Mouse (Mus musculus): Measurements from ENCODE around the gene Hps5. TPM values are rescaled to one million over a fixed set of nuclear protein-coding genes. Genes with fewer than 3 reads are reported as not detected.
A peak's percentile ranks its signal among the peaks of the same experiment; 100 is the strongest.

Gene Hps5
- polyA plus RNA-seq, 1 experiment from 2014 or later: 27.2 TPM

DNA sequence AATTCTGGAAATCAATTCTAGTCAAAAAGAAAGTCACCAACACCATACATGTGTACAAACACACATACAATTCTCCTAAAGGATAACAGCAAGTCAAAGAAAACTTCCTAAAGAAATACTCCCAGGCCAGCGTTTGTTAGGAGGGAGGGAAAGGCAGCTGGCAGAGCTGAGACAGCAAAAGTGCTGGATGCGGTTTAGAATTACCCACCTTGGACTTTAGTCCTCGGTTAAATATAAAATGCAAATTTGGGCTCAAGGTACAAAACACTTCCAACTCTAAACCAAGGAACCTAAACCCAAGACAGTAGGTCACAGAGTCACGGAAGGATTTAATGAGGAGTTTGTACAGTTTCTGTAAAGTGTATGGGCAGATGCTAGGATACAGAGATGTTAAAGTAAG lies 2.0 kb downstream of the Hps5 start:
- Histone ChIP-seq H3K27ac (ENCODE audit: low read length) (peak overlapping the region; percentile 72; the same call in 1 of the 2 replicates), H3K4me2 (ENCODE audit: low read depth, low read length) (0 out of 2 replicates have a peak overlapping the region, but pooled peaks have one; percentile 30)

DNA sequence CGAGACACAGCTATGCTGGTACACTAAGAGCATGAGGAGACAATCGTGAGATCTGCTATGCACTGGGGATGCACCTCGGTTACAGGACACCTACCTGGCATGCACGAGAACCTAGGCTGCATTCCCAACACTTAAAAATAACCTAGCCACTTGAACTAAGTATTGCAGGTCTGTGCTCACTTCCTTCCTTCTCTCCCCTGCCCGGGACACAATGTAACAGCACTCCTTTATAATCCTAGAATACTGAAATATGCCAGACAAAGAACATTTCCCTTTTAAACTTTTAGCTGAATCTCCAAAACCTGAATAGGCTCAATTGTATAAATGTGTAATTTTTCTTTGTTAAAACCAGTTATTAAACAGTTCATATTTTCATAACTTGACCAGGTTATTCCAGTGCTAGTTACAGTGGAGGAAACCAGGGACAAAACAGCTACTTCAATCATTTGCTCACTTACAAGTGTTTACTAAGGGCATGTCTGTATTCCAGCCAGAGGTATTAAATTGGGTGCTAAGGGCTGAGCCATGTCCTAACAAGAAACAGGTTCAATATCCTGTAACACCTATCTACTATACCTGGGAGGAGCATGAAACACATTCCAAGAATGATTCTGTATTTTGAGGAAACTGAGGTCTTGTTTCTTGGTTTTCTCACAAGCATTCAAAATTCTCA lies 6.6 kb downstream of the Hps5 start:
- no peak overlapping the region for H3K4me3 ChIP-seq (ENCODE audit: low read length)
- no peaks in the 10 kb centered on the region for H3K27me3 ChIP-seq (replicated peaks; ENCODE audit: control insufficient read depth, insufficient read depth, low read length)
- no peak for ATAC-seq
- 78% methylated on average over 5 of the region's 5 CpGs for whole genome bisulfite sequencing
- H3K4me2 ChIP-seq (ENCODE audit: low read depth, low read length): no peak overlapping the region
- peaks cover 9% of the 10 kb centered on the region; the same call in 1 of the 2 replicates for H3K36me3 ChIP-seq (ENCODE audit: control insufficient read depth, insufficient read depth, low read length)
- no peak overlapping the region for H3K9ac ChIP-seq (ENCODE audit: low read depth, low read length)
- no peak overlapping the region for H3K27ac ChIP-seq (ENCODE audit: low read length)
- H3K4me1 ChIP-seq (ENCODE audit: control insufficient read depth, insufficient read depth, low read length): no peaks in the 10 kb centered on the region
- H3K9me3 ChIP-seq (ENCODE audit: control insufficient read depth, low read length): no peaks in the 10 kb centered on the region

More for the DNA sequence above, 2.0 kb downstream of the Hps5 start:
- Histone ChIP-seq H3K9ac (ENCODE audit: low read depth, low read length) (no peak overlapping the region), H3K36me3 (ENCODE audit: control insufficient read depth, insufficient read depth, low read length) (0 out of 2 replicates have a peak, but pooled peaks cover 2% of the 10 kb centered on the region), H3K4me1 (ENCODE audit: control insufficient read depth, insufficient read depth, low read length) (peaks cover 12% of the 10 kb centered on the region), H3K9me3 (ENCODE audit: control insufficient read depth, low read length) (no peaks in the 10 kb centered on the region), H3K4me3 (ENCODE audit: low read length) (no peak overlapping the region), H3K27me3 (replicated peaks; ENCODE audit: control insufficient read depth, insufficient read depth, low read length) (no peaks in the 10 kb centered on the region)
- ATAC-seq: peak; percentile 19
- 60% methylated on average over 4 of the region's 4 CpGs for WGBS

DNA sequence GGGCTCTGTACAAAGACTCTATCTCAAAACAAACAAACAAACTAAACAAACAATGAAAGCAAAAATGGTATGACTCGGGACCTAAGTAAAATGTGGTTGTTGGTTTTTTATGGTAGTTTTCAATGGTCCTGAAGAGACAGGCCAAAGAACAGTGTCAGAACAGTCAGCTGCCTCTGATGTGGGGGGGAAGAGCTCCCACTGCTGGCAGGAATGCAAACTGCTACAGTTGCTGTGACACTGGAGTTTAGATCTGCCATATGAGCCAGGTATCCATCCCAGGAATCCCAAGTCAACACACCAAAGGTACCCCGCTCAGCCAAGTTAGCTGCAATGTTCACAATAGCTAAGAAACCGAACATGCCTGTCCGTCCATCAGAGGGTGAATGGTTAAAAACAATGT lies 25.2 kb downstream of the Hps5 start:
- Histone ChIP-seq H3K4me3 (ENCODE audit: low read length) (no peak overlapping the region), H3K27me3 (replicated peaks; ENCODE audit: control insufficient read depth, insufficient read depth, low read length) (no peaks in the 10 kb centered on the region), H3K27ac (ENCODE audit: low read length) (no peak overlapping the region), H3K36me3 (ENCODE audit: control insufficient read depth, insufficient read depth, low read length) (peaks cover 19% of the 10 kb centered on the region), H3K9me3 (ENCODE audit: control insufficient read depth, low read length) (no peaks in the 10 kb centered on the region), H3K9ac (ENCODE audit: low read depth, low read length) (no peak overlapping the region), H3K4me2 (ENCODE audit: low read depth, low read length) (no peak overlapping the region), H3K4me1 (ENCODE audit: control insufficient read depth, insufficient read depth, low read length) (no peaks in the 10 kb centered on the region)
- peak; percentile 62; the same call in 1 of the 2 replicates for ATAC-seq
- 56% methylated on average over 4 of the region's 4 CpGs for WGBS

DNA sequence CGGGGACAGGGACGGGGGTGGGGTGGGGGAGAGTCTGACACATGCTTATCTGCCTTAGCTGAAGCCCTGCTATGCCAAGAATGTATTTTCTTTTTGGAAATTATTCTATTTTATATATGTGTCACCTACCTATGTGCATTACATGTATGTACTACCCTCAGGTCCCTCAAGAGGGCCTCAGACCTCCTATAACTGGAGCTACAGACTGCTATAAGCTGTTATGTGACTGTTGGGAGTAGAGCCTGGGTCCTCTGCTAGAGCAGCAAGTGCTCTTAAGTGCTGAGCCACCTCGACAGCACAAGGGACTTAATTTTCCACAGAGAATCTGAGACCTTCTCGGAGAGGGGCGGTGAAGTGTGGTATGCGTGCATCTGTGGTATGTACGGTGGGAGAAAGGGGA lies 27.4 kb downstream of the Hps5 start:
- 97% methylated on average over 7 of the region's 7 CpGs for WGBS
- Histone ChIP-seq H3K27me3 (replicated peaks; ENCODE audit: control insufficient read depth, insufficient read depth, low read length) (no peaks in the 10 kb centered on the region), H3K36me3 (ENCODE audit: control insufficient read depth, insufficient read depth, low read length) (peaks cover 19% of the 10 kb centered on the region), H3K4me1 (ENCODE audit: control insufficient read depth, insufficient read depth, low read length) (no peaks in the 10 kb centered on the region), H3K27ac (ENCODE audit: low read length) (no peak overlapping the region), H3K4me2 (ENCODE audit: low read depth, low read length) (no peak overlapping the region), H3K9me3 (ENCODE audit: control insufficient read depth, low read length) (no peaks in the 10 kb centered on the region), H3K9ac (ENCODE audit: low read depth, low read length) (no peak overlapping the region), H3K4me3 (ENCODE audit: low read length) (no peak overlapping the region)
- ATAC-seq: no peak

DNA sequence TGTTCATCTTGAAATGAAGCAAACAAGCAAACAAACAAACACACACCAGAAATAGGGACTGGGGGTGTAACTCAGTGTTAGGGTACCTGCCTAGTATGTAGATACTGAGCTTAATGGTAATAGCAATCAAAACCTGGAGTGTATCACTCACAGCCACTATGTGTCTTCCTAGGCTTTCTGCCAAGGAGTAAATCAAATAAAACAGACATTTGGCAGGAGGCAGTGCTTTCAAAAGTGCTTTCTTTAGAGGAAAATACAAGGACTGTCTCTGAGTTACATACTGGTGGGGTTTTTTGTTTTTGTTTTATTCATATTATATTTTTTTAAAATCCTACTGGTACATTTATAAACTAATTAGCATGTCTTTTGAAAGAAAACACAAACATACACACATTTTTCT lies 28.5 kb downstream of the Hps5 start:
- H3K9me3 ChIP-seq (ENCODE audit: control insufficient read depth, low read length): no peaks in the 10 kb centered on the region
- no peak overlapping the region for H3K4me2 ChIP-seq (ENCODE audit: low read depth, low read length)
- no peak overlapping the region for H3K9ac ChIP-seq (ENCODE audit: low read depth, low read length)
- no peaks in the 10 kb centered on the region for H3K4me1 ChIP-seq (ENCODE audit: control insufficient read depth, insufficient read depth, low read length)
- no peak overlapping the region for H3K4me3 ChIP-seq (ENCODE audit: low read length)
- no peaks in the 10 kb centered on the region for H3K27me3 ChIP-seq (replicated peaks; ENCODE audit: control insufficient read depth, insufficient read depth, low read length)
- ATAC-seq: no peak
- H3K36me3 ChIP-seq (ENCODE audit: control insufficient read depth, insufficient read depth, low read length): peaks cover 19% of the 10 kb centered on the region
- no peak overlapping the region for H3K27ac ChIP-seq (ENCODE audit: low read length)

- Histone ChIP-seq H3K9ac (ENCODE audit: low read depth, low read length) (no peak overlapping the region), H3K27me3 (replicated peaks; ENCODE audit: control insufficient read depth, insufficient read depth, low read length) (no peaks in the 10 kb centered on the region), H3K4me1 (ENCODE audit: control insufficient read depth, insufficient read depth, low read length) (no peaks in the 10 kb centered on the region), H3K27ac (ENCODE audit: low read length) (no peak overlapping the region), H3K4me3 (ENCODE audit: low read length) (no peak overlapping the region), H3K36me3 (ENCODE audit: control insufficient read depth, insufficient read depth, low read length) (peaks cover 15% of the 10 kb centered on the region), H3K9me3 (ENCODE audit: control insufficient read depth, low read length) (no peaks in the 10 kb centered on the region), H3K4me2 (ENCODE audit: low read depth, low read length) (no peak overlapping the region)
- no peak for ATAC-seq
- WGBS: 90% methylated on average over 8 of the region's 8 CpGs
These were observed 31.2 kb downstream of the Hps5 start for GRCm38 (mm10) chr7:46764672-46765071.

DNA sequence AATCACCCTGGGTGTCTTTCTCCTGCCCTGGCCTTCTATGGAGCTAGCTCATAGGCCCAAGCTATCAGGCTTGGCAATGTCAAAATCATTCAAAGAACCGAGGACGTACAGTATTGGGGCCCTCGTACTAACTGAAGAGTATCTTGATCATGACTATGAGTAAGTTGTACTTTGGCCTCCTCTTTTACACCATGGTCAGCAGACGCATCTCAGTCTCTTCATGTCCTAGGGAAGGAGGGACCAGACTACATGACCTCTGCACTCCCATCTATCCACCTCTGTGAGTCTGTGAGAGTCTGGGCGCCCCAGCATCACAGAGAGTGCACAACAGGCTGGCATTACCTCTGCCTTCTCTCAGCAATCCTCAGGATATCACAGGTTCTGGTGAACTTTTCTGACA lies 33.3 kb downstream of the Hps5 start:
- no peak overlapping the region for H3K4me2 ChIP-seq (ENCODE audit: low read depth, low read length)
- peak; percentile 75 for ATAC-seq
- H3K27me3 ChIP-seq (replicated peaks; ENCODE audit: control insufficient read depth, insufficient read depth, low read length): no peaks in the 10 kb centered on the region
- H3K9ac ChIP-seq (ENCODE audit: low read depth, low read length): 0 out of 2 replicates have a peak overlapping the region, but pooled peaks have one; percentile 2
- no peak overlapping the region for H3K4me3 ChIP-seq (ENCODE audit: low read length)
- 85% methylated on average over 5 of the region's 5 CpGs for WGBS
- no peaks in the 10 kb centered on the region for H3K36me3 ChIP-seq (ENCODE audit: control insufficient read depth, insufficient read depth, low read length)
- H3K4me1 ChIP-seq (ENCODE audit: control insufficient read depth, insufficient read depth, low read length): no peaks in the 10 kb centered on the region
- peak overlapping the region; percentile 51; the same call in 1 of the 2 replicates for H3K27ac ChIP-seq (ENCODE audit: low read length)
- H3K9me3 ChIP-seq (ENCODE audit: control insufficient read depth, low read length): no peaks in the 10 kb centered on the region

DNA sequence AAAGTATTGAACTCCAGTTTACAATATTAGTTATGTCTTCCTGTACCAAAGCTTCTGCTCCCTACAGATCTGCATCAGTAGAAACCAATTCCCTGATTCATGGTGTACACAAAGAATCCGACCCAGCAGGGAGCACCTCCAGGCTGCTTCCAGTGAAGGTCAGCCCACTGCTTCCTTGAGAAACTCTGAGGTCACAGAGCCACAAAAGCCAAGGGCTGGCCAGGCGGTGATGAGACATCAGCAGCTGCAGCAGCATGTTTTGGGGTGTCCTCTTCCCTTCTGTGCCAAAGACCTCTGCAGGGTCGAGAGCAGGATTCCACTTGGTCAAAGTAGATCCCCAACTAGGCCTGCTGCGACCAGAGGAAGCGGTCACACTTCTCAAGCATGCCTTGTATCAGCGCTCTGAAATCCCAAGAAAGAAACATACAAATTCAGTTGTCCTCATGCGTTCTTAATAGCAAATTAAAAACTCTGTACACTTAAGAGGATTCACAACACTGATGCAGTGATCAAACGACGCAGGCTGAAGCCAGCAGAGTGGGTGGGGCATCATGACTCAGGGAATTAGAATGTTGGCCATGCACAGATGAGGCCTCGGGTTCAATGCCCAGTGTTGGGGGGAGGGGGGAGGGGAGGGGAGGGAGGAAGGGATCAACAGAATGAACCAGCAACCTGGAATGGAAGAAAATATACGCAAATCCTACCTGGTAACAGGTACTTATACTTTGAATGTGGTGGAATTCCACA lies 34.6 kb downstream of the Hps5 start:
- 73% methylated on average over 11 of the region's 11 CpGs for WGBS
- no peaks in the 10 kb centered on the region for H3K4me1 ChIP-seq (ENCODE audit: control insufficient read depth, insufficient read depth, low read length)
- no peaks in the 10 kb centered on the region for H3K27me3 ChIP-seq (replicated peaks; ENCODE audit: control insufficient read depth, insufficient read depth, low read length)
- no peak for ATAC-seq
- H3K4me3 ChIP-seq (ENCODE audit: low read length): no peak overlapping the region
- no peaks in the 10 kb centered on the region for H3K36me3 ChIP-seq (ENCODE audit: control insufficient read depth, insufficient read depth, low read length)
- no peak overlapping the region for H3K27ac ChIP-seq (ENCODE audit: low read length)
- H3K9me3 ChIP-seq (ENCODE audit: control insufficient read depth, low read length): no peaks in the 10 kb centered on the region
- H3K9ac ChIP-seq (ENCODE audit: low read depth, low read length): no peak overlapping the region
- no peak overlapping the region for H3K4me2 ChIP-seq (ENCODE audit: low read depth, low read length)

DNA sequence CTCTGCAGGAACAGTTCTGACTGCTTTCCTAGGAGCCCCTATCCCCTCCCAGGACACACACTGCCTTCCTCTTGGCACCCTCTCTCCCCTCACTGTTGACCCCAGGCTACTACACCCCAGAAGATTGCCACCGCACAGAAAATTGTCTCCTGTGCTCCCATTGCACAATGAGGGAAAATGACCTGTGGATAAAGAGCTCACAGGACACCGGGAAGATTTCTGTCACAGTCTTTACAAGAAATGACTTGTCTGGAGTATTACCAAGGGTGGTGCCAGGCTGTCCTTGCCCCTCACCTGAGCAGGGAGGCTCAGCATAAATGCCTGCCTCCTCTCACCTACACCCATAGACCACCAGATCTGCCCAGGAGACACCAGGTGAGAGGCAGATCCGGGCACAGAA lies 44.4 kb downstream of the Hps5 start, which contains the start of gene Saa2:
Gene Saa2, plus strand, starts transcription at position 301 of the 400 bp plus-strand sequence.
- no peaks in the 10 kb centered on the region for H3K27me3 ChIP-seq (replicated peaks; ENCODE audit: control insufficient read depth, insufficient read depth, low read length)
- H3K4me1 ChIP-seq (ENCODE audit: control insufficient read depth, insufficient read depth, low read length): no peaks in the 10 kb centered on the region
- no peaks in the 10 kb centered on the region for H3K36me3 ChIP-seq (ENCODE audit: control insufficient read depth, insufficient read depth, low read length)
- ATAC-seq: no peak
- H3K4me2 ChIP-seq (ENCODE audit: low read depth, low read length): no peak within 1 kb of the TSS
- no peaks in the 10 kb centered on the region for H3K9me3 ChIP-seq (ENCODE audit: control insufficient read depth, low read length)
- 46% methylated on average over 3 of the region's 3 CpGs for WGBS
- H3K4me3 ChIP-seq (ENCODE audit: low read length): no peak within 1 kb of the TSS
- H3K27ac ChIP-seq (ENCODE audit: low read length): no peak within 1 kb of the TSS
- H3K9ac ChIP-seq (ENCODE audit: low read depth, low read length): no peak within 1 kb of the TSS

All from intestine, embryonic 16.5 days (tissue).